Mouse (Mus musculus): ENCODE data around the gene Synj2.

DNA sequence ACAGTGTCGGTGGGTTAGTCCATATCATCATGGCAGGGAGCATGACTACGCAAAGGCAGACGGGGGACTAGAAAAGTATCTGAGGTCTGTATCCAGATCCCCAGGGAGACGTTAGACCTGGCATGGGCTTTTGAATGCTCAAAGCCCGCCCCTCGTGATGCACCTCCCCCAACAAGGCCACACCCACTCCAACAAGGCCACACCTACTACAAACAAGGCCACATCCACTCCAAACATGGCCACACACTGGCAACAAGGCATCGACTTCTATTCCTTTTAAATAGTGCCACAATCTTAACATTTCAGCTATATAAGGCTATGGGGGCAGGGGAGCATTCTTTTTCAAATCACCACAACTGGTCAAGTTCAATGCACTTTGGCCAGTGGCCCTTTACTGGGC, 79.6 kb downstream of the Synj2 start:
- no peak for TF ChIP-seq CTCF (IDR thresholded peaks at IDR 0.05; ENCODE audit: low read depth)
- no peak for TF ChIP-seq EP300 (optimal IDR thresholded peaks at IDR 0.05)

All from stomach, postnatal 0 days (tissue).